Mouse (Mus musculus) adrenal gland, adult 8-10 months (tissue): Measurements from ENCODE around the gene Chic2. TPM values are rescaled to one million over a fixed set of nuclear protein-coding genes. Genes with fewer than 3 reads are reported as not detected.

Experiments used
- DNase-seq: peaks from one replicate; pipeline ENCODE4 v3.0.0; 2022
- total RNA-seq, 4 experiments: library from RNA; stranded (reverse); gene quantifications; 2 replicates each; pipeline ENCODE4 v1.2.4; 2022

The Chic2 gene
- 10 to 100 TPM; 22.8 to 28.3 (median 24.4) TPM for total RNA-seq

- peak; percentile 83 for DNase-seq
Observed at GRCm38 (mm10) chr5:75044310-75044904, at the start of gene Chic2. Chic2 (minus strand) TSS chr5:75044774.

GRCm38 (mm10) chr5:75085906-75086305 lies 41.3 kb upstream of the Chic2 start:
- no peak for DNase-seq

- no peak for DNase-seq
Observed at GRCm38 (mm10) chr5:75085521-75085875, 40.9 kb upstream of the Chic2 start.

GRCm38 (mm10) chr5:75084871-75085520 lies 40.4 kb upstream of the Chic2 start:
- no peak for DNase-seq

GRCm38 (mm10) chr5:75084393-75084870 lies 39.9 kb upstream of the Chic2 start:
- no peak for DNase-seq

- DNase-seq: no peak
Observed at GRCm38 (mm10) chr5:75083591-75084392, 39.2 kb upstream of the Chic2 start.

- DNase-seq: no peak
Observed at GRCm38 (mm10) chr5:75083061-75083460, 38.5 kb upstream of the Chic2 start.

- no peak for DNase-seq
Observed at GRCm38 (mm10) chr5:75082439-75082838, 37.9 kb upstream of the Chic2 start.

GRCm38 (mm10) chr5:75079564-75079963 lies 35.0 kb upstream of the Chic2 start:
- no peak for DNase-seq

- DNase-seq: no peak
Observed at GRCm38 (mm10) chr5:75077051-75077380, 32.4 kb upstream of the Chic2 start.

GRCm38 (mm10) chr5:75076326-75077050 lies 31.9 kb upstream of the Chic2 start:
- DNase-seq: no peak

- DNase-seq: no peak
Observed at GRCm38 (mm10) chr5:75075383-75075941, 30.9 kb upstream of the Chic2 start, which contains the start of gene Gsx2. Gsx2 (plus strand) TSS chr5:75075601.

- no peak for DNase-seq
Observed at GRCm38 (mm10) chr5:75074537-75075382, 30.2 kb upstream of the Chic2 start.

GRCm38 (mm10) chr5:75074132-75074531 lies 29.6 kb upstream of the Chic2 start:
- no peak for DNase-seq

- DNase-seq: no peak
Observed at GRCm38 (mm10) chr5:75073684-75074083, 29.1 kb upstream of the Chic2 start.

- DNase-seq: no peak
Observed at GRCm38 (mm10) chr5:75073167-75073566, 28.6 kb upstream of the Chic2 start.

- DNase-seq: no peak
Observed at GRCm38 (mm10) chr5:75072532-75072931, 28.0 kb upstream of the Chic2 start.

- no peak for DNase-seq
Observed at GRCm38 (mm10) chr5:75071951-75072350, 27.4 kb upstream of the Chic2 start.

GRCm38 (mm10) chr5:75070656-75071375 lies 26.2 kb upstream of the Chic2 start:
- DNase-seq: no peak

- DNase-seq: no peak
Observed at GRCm38 (mm10) chr5:75070132-75070531, 25.6 kb upstream of the Chic2 start.
